Mouse (Mus musculus) kidney, embryonic 14.5 days (tissue): ENCODE data around the gene D10Jhu81e. TPM values are rescaled to one million over a fixed set of nuclear protein-coding genes. Genes with fewer than 3 reads are reported as not detected.

Source experiments
- ATAC-seq: fragments of 200-750 bp; cut with Nextera tagmentation; 2 replicates; pipeline ENCODE4 v1.8.0; 2017; ENCODE audit warnings: moderate number of reproducible peaks, mild to moderate bottlenecking, moderate TSS enrichment, moderate library complexity; ENCODE audit not compliant: low FRiP score, low TSS enrichment
- H3K27ac ChIP-seq: fragments of 300-500 bp; sonication (generic); 2 replicates; pipeline ENCODE4 v1.5.1; 2014; ENCODE audit warnings: low read depth, mild to moderate bottlenecking, low read length, moderate library complexity, mixed read lengths
- H3K27me3 ChIP-seq: fragments of 300-500 bp; sonication (generic); 2 replicates; pipeline ENCODE4 v1.6.1; 2014; ENCODE audit warnings: mild to moderate bottlenecking, low read length; ENCODE audit not compliant: control insufficient read depth, insufficient read depth
- H3K36me3 ChIP-seq: fragments of 300-500 bp; sonication (generic); 2 replicates; pipeline ENCODE4 v1.6.1; 2014; ENCODE audit warnings: low read length, mixed read lengths; ENCODE audit not compliant: control insufficient read depth, insufficient read depth
- H3K4me1 ChIP-seq: fragments of 300-500 bp; sonication (generic); 2 replicates; pipeline ENCODE4 v1.6.1; 2014; ENCODE audit warnings: low read length, mixed read lengths; ENCODE audit not compliant: control insufficient read depth, insufficient read depth
- H3K4me2 ChIP-seq: fragments of 300-500 bp; sonication (generic); replicated peaks from 2 replicates; pipeline ENCODE4 v1.6.1; 2014; ENCODE audit warnings: low read depth, mild to moderate bottlenecking, low read length
- H3K4me3 ChIP-seq: fragments of 300-500 bp; sonication (generic); 2 replicates; pipeline ENCODE4 v1.5.1; 2014; ENCODE audit warnings: mild to moderate bottlenecking, low read length
- H3K9ac ChIP-seq: fragments of 300-500 bp; sonication (generic); 2 replicates; pipeline ENCODE4 v1.6.1; 2014; ENCODE audit warnings: low read depth, mild to moderate bottlenecking, low read length, moderate library complexity
- H3K9me3 ChIP-seq: fragments of 300-500 bp; sonication (generic); 2 replicates; pipeline ENCODE4 v1.6.1; 2016; ENCODE audit warnings: low read length; ENCODE audit not compliant: control insufficient read depth
- WGBS: fragments of 180-500 bp; shearing (Covaris S2); extraction: QIAGEN DNeasy Blood & Tissue Kit; methylation state at CpG from one replicate; pipeline ENCODE4 v1.1.7; 2014; 5-methylcytosine and 5-hydroxymethylcytosine counted together
- polyA plus RNA-seq: library from polyadenylated mRNA; unstranded; fragments of >200 nt; fragmentation: Nextera tagmentation; extraction: Ambion mirVana; gene quantifications from 2 replicates; pipeline ENCODE4 v1.2.1, GENCODE M21; 2014

Gene D10Jhu81e
- polyA plus RNA-seq, 1 experiment from 2014 or later, result 16.3 TPM

- H3K36me3 ChIP-seq, result peaks cover 9% of the 10 kb centered on the region; the same call in 1 of the 2 replicates
- H3K27ac ChIP-seq, result no peak overlapping the region
- WGBS, result 14% methylated on average over 17 of the region's 17 CpGs
- no peaks in the 10 kb centered on the region for H3K27me3 ChIP-seq
- ATAC-seq, result peak; percentile 44; the same call in 1 of the 2 replicates
- no peaks in the 10 kb centered on the region for H3K9me3 ChIP-seq
- peak overlapping the region; percentile 44 for H3K4me2 ChIP-seq
- no peak overlapping the region for H3K9ac ChIP-seq
- peak overlapping the region; percentile 4; the same call in 1 of the 2 replicates for H3K4me3 ChIP-seq
- peaks cover 8% of the 10 kb centered on the region for H3K4me1 ChIP-seq
Measured at GRCm38 (mm10) chr10:78159252-78159878, 10.2 kb downstream of the D10Jhu81e start.

GRCm38 (mm10) chr10:78158041-78158440, 11.5 kb downstream of the D10Jhu81e start:
- Histone ChIP-seq H3K9ac (no peak overlapping the region), H3K4me1 (peaks cover 8% of the 10 kb centered on the region), H3K4me2 (no peak overlapping the region), H3K4me3 (no peak overlapping the region), H3K27me3 (no peaks in the 10 kb centered on the region), H3K9me3 (no peaks in the 10 kb centered on the region), H3K27ac (no peak overlapping the region), H3K36me3 (no peaks in the 10 kb centered on the region; the same call in 1 of the 2 replicates)
- no peak for ATAC-seq
- 81% methylated on average over 15 of the region's 15 CpGs for WGBS

- Histone ChIP-seq H3K36me3 (no peaks in the 10 kb centered on the region; the same call in 1 of the 2 replicates), H3K4me1 (peaks cover 8% of the 10 kb centered on the region), H3K9me3 (no peaks in the 10 kb centered on the region), H3K4me3 (no peak overlapping the region), H3K9ac (no peak overlapping the region), H3K27ac (no peak overlapping the region), H3K27me3 (no peaks in the 10 kb centered on the region), H3K4me2 (no peak overlapping the region)
- WGBS, result 77% methylated on average over 6 of the region's 6 CpGs
- ATAC-seq, result no peak
Measured at GRCm38 (mm10) chr10:78156926-78157325, 12.7 kb downstream of the D10Jhu81e start.

GRCm38 (mm10) chr10:78148834-78149766, 20.5 kb downstream of the D10Jhu81e start:
- 62% methylated on average over 10 of the region's 10 CpGs for WGBS
- no peak overlapping the region for H3K27ac ChIP-seq

GRCm38 (mm10) chr10:78147908-78148441, 21.6 kb downstream of the D10Jhu81e start:
- Histone ChIP-seq H3K27ac (no peak overlapping the region), H3K9ac (no peak overlapping the region), H3K9me3 (no peaks in the 10 kb centered on the region), H3K4me2 (no peak overlapping the region), H3K4me3 (no peak overlapping the region), H3K36me3 (no peaks in the 10 kb centered on the region), H3K27me3 (no peaks in the 10 kb centered on the region), H3K4me1 (no peaks in the 10 kb centered on the region)
- 85% methylated on average over 4 of the region's 4 CpGs for WGBS
- no peak for ATAC-seq

More at GRCm38 (mm10) chr10:78148834-78149766, 20.5 kb downstream of the D10Jhu81e start:
- no peaks in the 10 kb centered on the region for H3K4me1 ChIP-seq
- H3K9ac ChIP-seq, result no peak overlapping the region
- no peaks in the 10 kb centered on the region for H3K9me3 ChIP-seq
- H3K4me2 ChIP-seq, result no peak overlapping the region
- ATAC-seq, result no peak
- H3K36me3 ChIP-seq, result no peaks in the 10 kb centered on the region
- no peaks in the 10 kb centered on the region for H3K27me3 ChIP-seq
- no peak overlapping the region for H3K4me3 ChIP-seq

- Histone ChIP-seq H3K27ac (no peak overlapping the region), H3K27me3 (no peaks in the 10 kb centered on the region), H3K4me3 (no peak overlapping the region), H3K9me3 (no peaks in the 10 kb centered on the region), H3K36me3 (no peaks in the 10 kb centered on the region), H3K4me2 (no peak overlapping the region), H3K9ac (no peak overlapping the region), H3K4me1 (peaks cover 11% of the 10 kb centered on the region; the same call in 1 of the 2 replicates)
- ATAC-seq, result no peak
- 63% methylated on average over 8 of the region's 8 CpGs for WGBS
Measured at GRCm38 (mm10) chr10:78143727-78144505, 25.7 kb downstream of the D10Jhu81e start.

- no peak overlapping the region for H3K9ac ChIP-seq
- no peaks in the 10 kb centered on the region for H3K27me3 ChIP-seq
- H3K4me1 ChIP-seq, result peaks cover 16% of the 10 kb centered on the region; the same call in 1 of the 2 replicates
- ATAC-seq, result no peak
- H3K4me3 ChIP-seq, result no peak overlapping the region
- H3K27ac ChIP-seq, result no peak overlapping the region
- H3K9me3 ChIP-seq, result no peaks in the 10 kb centered on the region
- no peak overlapping the region for H3K4me2 ChIP-seq
- no peaks in the 10 kb centered on the region for H3K36me3 ChIP-seq
- 79% methylated on average over 3 of the region's 3 CpGs for WGBS
Measured at GRCm38 (mm10) chr10:78140843-78141242, 28.7 kb downstream of the D10Jhu81e start.

- Histone ChIP-seq H3K36me3 (no peaks in the 10 kb centered on the region), H3K4me3 (no peak overlapping the region), H3K9ac (no peak overlapping the region), H3K4me2 (no peak overlapping the region), H3K4me1 (peaks cover 21% of the 10 kb centered on the region), H3K27ac (no peak overlapping the region), H3K27me3 (no peaks in the 10 kb centered on the region), H3K9me3 (no peaks in the 10 kb centered on the region)
- 100% methylated on average over 1 of the region's 1 CpGs for WGBS
- ATAC-seq, result no peak
Measured at GRCm38 (mm10) chr10:78140251-78140600, 29.4 kb downstream of the D10Jhu81e start.
